Mouse (Mus musculus): ENCODE results near the gene Gm20854.
"Not testable (repeated sequence)": the region's sequence is repeated elsewhere in the genome, so short reads cannot be mapped to it uniquely, and the experiment has no call there.

Gene Gm20854
- long read RNA-seq, experiment 1, result 0 reads
- long read RNA-seq, experiment 2, result 0 reads

DNA sequence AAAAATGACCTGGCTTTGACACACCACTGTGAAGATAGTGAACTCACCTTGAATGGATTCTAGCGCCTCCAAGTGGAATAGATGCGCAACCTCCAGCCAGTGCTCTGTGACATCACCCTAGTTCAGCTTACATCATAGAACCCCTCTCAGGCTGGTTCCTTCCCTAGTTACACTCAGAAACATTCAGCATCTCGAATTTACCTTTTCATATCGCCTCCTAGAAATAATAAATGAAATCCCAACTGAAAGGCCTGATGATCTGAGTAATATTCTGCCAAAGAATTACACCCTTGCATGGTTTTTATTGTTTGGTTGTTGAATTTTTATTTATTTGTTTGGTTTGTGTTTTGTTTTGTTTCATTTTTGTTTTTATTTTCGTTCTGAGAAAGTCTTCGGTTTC lies at the start of gene Gm20854:
Gene Gm20854, minus strand, starts transcription at position 101 of the 400 bp plus-strand sequence.
- intact Hi-C loops (cut with DNase I), result not testable (repeated sequence)

All from adrenal gland (tissue).